Mouse (Mus musculus): Measurements from ENCODE around the gene Ypel2.

The Ypel2 gene

DNA sequence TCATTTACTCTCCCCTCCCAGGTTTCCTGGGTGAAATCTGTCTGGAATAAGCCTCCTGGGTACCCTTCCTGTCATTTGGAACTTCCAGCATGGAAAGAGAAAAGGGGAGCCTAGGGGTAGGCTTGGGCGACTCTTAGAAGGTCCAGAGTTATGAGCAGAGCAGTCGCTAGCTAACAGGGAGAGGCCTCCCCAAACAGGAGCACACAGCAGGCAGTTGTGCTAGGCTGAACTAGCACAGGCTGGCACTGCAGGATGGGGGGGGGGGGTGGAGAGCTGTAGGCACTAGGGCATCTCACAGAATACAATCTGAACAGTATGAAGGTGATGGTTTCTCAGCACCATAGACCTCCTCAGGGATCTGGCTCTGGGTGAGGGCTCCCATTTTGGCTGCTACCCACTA lies 31.1 kb downstream of the Ypel2 start:
- no peak for DNase-seq (ENCODE audit: low read depth, low spot score)

DNA sequence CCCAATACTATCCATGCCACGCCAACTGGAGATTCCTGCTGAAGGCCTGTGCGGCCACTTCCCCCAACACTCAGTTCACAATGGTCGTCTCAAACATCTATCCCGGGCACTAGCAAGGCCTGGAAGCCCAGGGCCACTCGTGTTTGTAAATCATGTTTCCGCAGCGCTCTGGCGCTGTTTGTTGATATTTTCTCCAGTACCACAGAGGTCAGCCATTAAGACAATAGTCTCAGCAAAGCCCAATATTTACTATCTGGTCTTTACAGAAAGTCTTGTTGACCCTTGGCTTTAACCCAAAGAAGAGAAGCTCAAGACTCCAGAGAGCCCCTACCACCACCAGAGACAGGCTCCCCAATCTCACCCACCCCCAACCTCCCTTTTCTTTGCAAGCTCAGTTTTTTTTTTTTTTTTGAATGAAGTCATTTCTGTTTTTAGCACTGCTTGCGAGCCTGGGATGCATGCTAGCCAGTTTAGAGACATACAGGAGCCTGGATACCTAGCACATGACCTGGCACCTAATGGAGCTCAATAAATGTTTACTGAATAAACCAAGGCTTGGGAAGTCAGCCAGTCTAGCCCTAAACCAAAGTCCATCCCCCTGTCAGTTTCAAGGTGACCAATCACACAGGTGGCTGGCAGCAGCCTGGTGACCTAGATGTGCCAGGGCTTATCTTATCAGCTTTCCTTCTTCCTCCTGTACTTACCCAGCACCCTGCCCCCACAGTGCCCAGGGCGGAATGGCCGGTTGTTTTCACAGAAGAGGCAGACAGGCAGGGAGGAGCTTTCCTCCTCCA lies 31.8 kb downstream of the Ypel2 start:
- DNase-seq (ENCODE audit: low read depth, low spot score): peak; percentile 69

DNA sequence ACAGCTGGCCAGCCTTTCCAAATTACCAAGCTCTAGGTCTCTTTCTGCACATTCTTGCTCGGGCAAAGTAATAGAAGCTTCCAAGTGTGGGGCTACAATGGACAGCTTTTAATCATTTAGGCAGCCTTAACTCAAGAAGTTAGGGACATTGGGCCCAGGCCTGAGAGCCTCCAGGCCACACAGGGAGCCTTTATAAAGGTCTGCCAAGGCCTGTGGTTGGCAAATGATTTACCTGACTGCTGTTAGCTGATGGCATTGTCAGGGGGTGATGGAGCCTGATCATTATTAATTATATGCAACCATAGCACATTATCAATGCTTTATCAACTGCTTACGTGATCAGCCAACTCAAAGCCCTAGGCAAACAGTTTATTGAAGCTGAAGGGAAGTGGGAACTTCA lies 33.2 kb downstream of the Ypel2 start:
- no peak for DNase-seq (ENCODE audit: low read depth, low spot score)

DNA sequence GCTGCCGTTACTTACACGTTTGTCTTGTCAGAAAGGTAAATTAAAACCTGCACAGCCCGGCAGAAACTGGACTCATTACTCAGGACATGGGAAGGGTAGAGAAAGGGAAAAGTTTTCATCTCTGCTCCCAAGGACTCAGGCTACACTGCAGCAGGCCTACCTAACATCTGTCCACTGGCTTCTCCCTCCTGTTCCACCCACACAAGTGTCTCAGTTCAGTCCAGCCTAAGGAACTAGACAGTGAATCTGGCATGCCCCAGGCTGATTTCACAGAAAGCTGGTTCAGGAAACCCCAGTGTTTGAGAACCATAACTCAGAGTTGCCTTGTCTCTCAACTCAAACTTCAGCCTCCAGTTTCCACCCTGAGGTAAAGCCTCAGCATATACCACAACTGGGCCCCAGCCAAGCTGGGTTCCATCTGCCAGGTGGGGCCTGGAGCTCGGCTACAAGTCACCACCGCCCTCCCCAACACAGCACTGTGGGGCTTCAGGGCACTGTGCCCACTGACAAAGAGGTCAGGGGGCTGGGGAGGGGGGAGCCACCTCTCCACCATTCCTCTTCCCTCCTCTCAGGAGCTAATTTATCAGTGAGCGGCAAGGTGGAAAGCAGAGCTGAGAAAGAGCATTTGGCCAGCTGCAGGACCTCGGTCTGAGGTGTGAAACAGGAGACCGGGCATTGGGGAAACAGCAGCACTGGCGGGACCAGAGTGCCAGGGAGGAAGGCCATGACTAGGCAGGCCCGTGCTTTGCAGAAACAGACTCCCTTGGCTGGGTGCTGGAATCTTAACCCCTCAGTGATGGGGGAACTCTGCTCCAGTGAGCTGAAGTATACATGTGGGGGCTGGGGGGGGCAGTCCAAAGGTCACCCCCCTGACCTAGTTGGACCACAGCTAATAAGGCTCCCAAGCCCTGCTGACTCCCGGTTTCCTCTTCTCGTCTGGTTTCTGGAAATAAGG lies 34.5 kb downstream of the Ypel2 start:
- no peak for DNase-seq (ENCODE audit: low read depth, low spot score)

DNA sequence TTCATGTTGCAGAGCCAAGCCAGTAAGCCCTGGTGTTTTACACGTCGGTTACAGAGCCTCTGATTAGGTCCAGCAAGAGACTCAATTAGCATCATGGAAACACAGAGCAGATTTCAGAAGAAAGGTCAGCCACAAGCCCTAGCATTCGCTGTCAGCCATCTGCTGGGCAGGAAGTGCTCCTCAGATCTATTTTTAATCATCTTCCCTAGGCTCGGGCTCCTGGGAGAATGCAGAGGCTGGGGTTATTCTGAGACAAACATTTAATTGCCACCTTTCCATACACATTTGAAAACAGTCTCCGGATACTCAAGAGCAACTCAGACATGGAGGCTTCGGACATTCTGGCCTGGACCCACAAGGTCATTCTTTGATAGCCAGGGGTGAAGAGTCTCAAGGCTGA lies 35.3 kb downstream of the Ypel2 start:
- no peak for DNase-seq (ENCODE audit: low read depth, low spot score)

DNA sequence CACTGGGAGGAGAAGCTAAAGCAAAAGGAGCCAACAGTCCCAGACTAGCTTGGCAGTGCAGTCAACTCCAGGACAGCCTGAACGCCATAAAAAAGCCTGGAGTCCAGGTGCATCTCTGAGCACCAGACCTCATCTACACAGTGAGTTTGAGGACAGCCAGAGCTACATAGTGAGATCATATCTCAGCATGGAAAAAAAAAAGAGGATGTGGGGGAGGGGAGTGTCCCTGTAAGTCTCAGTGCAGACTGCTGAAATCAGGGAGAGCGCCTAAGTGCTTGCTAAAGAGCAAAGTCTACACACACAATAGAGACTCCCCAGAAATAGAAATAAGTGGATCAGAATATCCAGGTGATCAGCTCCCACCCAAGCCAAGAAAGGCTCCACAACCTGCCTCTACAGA lies 37.1 kb downstream of the Ypel2 start:
- DNase-seq (ENCODE audit: low read depth, low spot score): no peak

DNA sequence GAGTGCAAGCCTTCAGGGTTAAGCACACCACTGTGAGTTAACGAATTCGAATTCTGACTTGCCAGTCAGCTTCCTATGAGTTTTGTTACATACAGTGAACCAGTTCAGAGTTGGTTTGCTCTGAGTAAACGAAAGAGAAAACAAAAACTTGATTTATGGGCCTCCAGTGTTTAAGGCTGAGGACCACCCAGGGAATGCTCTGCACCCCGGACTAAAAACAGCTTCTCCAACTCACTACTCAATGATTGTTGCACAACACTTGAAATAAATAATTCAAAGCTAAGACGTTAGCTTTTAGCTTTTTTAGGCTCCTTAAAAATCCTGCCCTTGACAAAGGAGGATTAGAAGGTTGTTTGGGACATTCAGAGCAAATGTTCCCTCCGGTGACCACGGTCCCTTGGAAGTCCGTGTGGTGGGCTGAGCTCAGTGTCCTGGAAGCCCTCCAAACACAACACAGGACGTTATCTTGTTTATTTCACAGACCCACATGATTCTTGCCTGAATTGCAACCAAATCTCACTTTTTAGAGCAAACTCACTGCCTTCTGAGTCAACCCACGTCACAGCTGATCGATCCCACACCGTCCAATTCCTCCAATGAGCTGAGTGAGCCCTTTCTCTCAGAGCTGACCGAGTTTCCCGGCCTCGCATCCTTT lies 38.8 kb downstream of the Ypel2 start:
- no peak for DNase-seq (ENCODE audit: low read depth, low spot score)

DNA sequence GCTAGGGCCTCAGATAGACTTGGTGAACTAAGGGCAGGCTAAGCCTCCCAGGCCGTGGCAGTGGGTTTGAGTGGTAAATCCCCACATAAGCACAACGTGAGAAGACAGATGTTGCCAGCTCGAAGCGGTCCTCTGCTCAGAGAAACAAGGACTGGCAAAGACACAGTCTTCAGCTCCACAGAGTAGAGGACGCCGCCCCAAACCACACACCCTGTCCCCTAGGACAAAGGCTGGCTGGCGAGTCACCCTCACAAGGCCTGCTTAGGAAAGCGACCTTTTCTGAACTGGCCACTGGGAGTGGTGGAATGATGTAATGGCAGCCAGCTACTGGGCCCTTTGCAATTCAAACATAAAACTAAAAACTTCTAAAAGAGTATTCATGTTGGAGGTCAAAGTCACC lies 40.4 kb downstream of the Ypel2 start:
- DNase-seq (ENCODE audit: low read depth, low spot score): no peak

DNA sequence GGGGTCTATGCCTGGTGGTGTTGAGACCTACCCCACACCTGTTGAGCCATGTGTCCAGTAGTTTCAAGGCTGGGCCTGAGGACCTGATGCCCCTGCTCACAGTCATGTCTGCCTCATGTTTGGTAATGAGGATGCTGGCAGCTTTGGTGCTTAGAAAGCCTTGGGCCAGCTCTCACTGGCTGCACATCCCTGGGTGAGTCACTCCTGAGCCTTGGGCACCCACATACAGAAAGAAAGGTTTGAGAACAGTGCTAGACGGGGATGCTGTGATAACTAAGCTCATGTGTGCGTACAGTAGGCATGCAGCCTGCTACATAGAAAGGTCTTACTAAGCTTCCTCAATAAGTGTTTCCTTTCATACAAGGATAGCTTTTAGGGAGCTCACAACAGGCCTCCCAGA lies 40.8 kb downstream of the Ypel2 start:
- DNase-seq (ENCODE audit: low read depth, low spot score): no peak

DNA sequence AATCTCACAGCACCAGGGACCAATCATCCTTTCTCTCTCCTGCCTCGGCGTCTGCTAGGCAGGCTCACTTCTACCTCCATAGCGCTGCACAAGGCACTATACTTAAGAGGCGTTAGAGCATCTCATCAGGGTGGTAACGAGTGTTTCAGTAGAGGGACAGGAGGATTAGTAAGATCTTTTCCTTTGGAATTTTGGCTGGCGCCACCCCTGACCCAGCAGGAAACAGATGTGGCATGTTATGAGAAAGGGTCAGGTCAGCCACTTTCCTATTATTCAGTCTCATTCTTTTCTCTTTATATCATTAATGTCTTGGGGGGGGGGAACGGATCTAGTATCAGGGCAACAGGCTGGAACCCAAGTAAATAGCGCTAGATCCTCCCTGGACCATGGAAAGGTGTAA lies 41.8 kb downstream of the Ypel2 start:
- DNase-seq (ENCODE audit: low read depth, low spot score): no peak

DNA sequence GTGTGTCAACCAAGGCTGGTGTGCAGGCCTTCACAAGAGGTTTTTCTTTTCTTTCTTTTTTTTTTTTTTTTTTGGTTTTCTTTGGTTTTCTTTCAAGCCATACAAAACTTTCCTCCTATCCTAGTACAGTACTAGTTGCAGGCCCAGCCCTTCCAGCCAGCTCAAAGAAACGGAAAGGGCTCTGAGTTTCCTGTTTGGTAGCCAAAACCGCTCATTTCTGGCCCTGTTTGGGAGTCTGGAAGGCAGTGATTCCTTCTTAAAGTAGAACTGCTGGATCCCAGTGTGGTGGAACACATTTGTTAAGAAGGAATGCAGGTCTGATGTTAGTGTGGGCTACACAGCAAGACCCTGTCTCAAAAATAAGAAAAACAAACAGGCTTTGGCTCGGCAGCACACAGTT lies 43.0 kb downstream of the Ypel2 start:
- no peak for DNase-seq (ENCODE audit: low read depth, low spot score)

DNA sequence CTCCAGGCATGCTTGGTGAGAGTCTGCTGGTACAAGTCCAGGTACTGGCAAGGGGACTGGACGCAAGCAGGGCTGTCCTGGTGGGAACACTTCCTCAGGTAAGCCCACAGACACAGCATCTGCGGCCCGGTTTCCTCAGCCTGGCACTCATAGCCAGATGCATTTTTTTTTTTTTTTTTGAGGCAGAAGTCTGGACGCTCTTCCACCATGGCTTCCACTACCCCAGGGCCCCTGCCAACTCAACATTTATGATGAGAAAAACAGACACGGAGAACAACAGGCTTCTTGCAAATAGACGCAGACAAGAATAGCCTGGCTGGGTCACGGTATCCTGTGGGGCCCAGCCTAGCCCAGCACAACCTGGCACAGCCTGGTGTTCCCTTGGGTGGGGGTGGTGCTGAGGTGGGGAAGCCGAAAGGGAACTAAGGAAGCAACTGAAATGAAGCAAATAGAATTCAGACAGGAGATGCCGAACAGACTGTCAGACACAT lies 43.5 kb downstream of the Ypel2 start:
- DNase-seq (ENCODE audit: low read depth, low spot score): no peak

DNA sequence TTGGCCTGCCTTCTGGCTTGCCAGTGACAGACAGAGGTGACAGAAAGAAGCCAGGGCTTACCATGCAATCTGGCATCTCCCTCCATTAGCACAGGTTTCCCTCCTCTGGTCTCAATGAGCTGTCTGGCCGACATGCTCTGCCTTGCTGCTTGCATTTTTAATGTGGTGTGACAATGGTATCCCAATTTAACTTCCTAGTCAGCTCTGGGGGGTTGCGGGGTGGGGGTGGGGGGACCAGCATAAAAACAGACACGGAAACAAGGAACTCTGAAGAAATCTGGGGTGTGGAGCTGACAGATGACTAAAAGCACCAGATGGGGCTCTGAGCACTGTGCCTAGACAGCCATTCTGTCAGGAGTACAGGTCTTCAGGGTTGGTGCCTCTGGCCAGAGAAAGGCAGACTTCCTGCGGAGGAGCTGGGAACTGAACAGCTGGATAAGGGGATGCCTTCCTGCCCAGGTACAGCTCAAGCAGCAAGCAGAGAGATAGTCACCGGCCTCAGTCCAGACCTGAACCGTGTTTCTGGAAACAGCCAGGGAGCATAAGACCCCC lies 46.8 kb downstream of the Ypel2 start:
- DNase-seq (ENCODE audit: low read depth, low spot score): no peak

DNA sequence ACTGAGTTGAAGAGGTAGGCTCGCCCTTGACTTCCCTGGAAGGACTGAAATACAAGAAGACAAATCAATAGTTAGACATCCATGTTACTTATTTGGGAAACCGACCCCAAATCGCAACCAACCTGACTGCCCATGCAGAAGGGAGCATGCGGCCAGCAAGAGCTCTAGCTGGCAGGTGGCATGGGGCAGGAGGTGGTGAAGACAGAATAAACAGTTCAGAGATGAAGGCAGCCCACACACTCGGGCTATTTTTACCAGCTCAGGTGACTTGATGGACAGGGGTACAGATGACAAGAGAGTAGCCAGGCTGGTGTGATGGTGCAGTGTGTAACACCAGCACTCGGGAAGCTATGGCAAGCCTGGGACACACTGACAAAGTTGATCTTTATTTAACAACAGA lies 47.6 kb downstream of the Ypel2 start:
- DNase-seq (ENCODE audit: low read depth, low spot score): no peak

DNA sequence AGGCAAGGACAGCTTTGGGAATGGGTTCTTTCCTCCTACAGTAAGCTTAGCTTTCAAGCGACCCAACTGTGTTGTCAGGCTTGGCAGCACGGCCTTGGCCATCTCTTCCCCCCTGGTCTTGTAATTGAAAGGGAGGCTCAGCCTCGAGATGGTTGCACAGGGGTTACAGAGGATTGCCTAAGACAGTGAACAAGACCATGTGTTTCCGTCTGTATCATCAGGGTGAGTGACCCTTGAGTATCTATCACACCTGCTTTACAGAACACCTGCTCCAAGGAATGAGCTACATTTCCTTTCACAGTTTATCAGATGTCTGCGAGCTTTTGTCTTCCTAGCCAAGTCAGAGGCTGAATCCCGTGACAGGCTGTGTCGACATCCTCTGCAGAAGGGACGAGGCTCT lies 48.4 kb downstream of the Ypel2 start:
- no peak for DNase-seq (ENCODE audit: low read depth, low spot score)

DNA sequence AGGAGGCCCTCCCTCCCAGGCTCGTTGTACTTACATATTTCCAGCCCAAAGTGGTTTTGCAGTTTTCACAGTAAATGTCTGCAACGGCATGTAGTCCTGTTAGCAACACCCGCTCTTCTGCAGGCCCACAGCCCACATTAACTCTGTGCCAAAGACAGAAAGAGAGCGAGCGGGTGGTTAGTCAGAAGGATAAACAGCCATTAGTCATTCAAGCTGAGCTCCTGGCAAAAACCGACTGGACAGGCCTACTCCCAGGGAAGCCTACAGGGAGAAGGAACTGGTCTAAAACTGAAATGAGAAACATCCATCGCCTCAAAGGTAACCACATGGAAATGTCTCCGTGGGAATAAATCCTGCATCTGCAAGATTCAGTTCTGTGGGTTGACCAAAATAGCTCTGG lies 49.0 kb downstream of the Ypel2 start:
- DNase-seq (ENCODE audit: low read depth, low spot score): no peak

DNA sequence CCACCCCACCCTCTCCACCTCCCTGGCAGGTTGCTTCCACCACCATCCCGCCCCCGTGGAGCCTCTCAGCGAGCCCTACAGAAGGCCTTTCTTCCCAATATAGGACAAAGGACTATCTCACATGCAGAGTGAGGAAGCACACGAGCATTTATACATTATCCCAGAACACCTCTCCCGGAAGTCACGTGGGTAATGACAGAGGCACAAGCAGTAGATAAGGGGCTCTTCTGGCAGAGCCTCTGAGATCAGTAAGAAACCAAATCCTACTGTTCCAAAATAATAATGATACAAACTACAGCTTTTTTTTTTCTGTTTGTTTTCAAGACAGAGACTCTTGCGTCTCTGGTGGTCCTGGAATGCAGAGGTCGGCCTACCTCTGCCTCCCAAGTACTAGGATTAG lies 51.6 kb downstream of the Ypel2 start:
- no peak for DNase-seq (ENCODE audit: low read depth, low spot score)

DNA sequence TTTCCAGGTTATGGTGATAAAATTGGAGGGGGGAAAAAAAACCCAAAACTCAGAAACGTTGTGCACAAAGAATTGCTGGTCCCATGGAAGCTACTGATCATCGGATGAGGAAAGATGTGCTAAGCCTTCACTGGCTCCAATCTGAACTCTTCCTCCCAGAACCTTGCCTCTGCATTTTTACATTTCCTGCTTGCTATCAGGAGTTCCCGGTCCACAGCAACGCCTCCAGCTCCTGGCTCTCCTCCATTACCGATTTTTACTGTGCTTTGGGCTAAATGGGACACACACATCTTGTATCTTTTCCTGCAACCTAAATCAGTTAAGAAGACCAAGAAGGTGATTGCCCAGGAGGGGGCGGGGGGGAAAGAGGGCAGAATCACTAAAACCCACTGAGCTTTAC lies 54.0 kb downstream of the Ypel2 start:
- DNase-seq (ENCODE audit: low read depth, low spot score): no peak

DNA sequence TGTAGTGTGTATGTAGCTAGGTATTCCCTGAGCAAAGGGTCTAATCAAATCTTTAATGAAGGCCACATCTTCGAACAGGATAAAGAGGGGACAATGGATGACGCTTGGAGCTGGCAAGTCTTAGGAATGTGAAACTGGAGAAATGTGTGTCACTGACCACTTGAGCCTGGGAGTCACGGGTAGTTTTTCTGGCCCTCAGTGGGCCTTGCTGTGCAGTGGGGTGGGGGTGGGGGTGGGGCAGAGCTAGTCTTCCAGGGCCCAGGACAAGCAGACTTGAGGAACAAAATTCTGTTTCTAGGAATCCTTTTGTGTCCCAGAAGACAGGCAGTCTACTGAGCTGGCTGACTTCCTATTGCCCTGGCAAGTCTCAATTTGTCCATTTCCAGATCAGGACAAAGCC lies 55.0 kb downstream of the Ypel2 start:
- no peak for DNase-seq (ENCODE audit: low read depth, low spot score)

DNA sequence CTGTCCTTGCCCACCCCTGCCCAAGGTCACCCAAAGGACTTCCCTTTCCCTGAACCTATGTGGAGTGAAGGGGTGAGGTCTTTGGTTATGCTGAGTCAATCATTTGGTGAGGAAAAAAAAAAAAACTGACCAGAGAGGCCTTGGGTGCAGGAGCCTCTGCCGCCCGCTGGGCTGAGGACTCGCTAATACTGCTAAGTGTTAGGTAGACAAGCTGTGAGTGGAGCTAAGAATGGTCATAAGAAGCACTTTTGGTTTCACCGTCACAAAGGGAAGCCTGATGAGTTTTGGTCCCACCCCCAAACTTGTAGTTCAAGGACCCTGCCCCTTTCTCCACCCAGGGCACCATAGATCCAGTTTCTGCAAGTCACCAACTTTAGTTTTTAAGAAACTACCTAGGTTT lies 55.4 kb downstream of the Ypel2 start:
- no peak for DNase-seq (ENCODE audit: low read depth, low spot score)

DNA sequence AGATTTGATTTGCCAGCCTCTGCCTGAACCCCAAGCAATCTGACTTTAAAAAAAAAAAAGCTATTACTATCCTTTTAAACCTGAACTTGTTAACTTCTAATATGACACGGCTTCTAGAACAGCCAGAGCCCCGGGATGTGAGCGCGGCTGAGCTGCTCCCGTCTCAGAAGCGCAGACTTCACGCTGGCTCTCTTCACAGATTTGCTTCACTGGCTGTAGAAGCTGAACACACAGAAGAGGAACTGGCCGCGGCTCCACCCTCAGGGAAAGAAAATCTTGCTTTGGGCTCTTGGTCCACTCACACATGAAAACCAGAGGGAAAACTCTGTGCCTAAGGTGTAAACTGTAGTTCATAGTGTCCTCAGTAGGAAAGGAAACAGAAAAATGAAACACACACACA lies 56.6 kb downstream of the Ypel2 start:
- DNase-seq (ENCODE audit: low read depth, low spot score): no peak

DNA sequence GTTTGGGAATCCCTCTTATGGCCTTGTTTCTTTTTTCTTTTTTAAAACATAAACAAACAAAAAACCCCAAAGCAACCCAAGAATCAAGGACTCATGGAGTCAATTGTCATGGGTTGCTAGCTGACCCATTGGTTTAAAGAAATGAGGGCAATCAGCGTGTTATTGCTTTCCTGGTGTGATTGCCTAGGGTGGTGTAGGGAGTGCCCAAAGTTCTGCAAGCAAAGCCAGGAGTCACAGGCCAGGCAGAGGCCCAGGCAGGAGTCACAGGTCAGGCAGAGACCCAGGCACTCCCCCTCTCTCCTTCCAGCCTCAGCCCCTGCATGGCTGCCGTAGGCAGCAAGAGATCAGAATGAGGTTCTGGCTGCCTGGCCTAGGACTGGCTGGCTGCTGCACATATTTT lies 58.6 kb downstream of the Ypel2 start:
- DNase-seq (ENCODE audit: low read depth, low spot score): no peak

Data from retina, postnatal 7 days (tissue).